Mouse (Mus musculus) lung, embryonic 16.5 days (tissue): Measurements from ENCODE around the gene Rmi1. TPM values are rescaled to one million over a fixed set of nuclear protein-coding genes. Genes with fewer than 3 reads are reported as not detected.

Experiments
- ATAC-seq: fragments of 200-750 bp; cut with Nextera tagmentation; 2 replicates; pipeline ENCODE4 v1.8.0; 2017; ENCODE audit warnings: low read depth, mild to moderate bottlenecking, moderate library complexity
- H3K27ac ChIP-seq: fragments of 300-500 bp; sonication (generic); 2 replicates; pipeline ENCODE4 v1.5.1; 2014; ENCODE audit warnings: mild to moderate bottlenecking, control low read depth, low read length
- H3K27me3 ChIP-seq: fragments of 300-500 bp; sonication (generic); 2 replicates; pipeline ENCODE4 v1.6.1; 2014; ENCODE audit warnings: low read depth, low read length, mixed read lengths; ENCODE audit not compliant: control insufficient read depth, insufficient read depth
- H3K36me3 ChIP-seq: fragments of 300-500 bp; sonication (generic); 2 replicates; pipeline ENCODE4 v1.6.1; 2014; ENCODE audit warnings: low read length; ENCODE audit not compliant: control insufficient read depth, insufficient read depth
- H3K4me1 ChIP-seq: fragments of 300-500 bp; sonication (generic); replicated peaks from 2 replicates; pipeline ENCODE4 v1.6.1; 2014; ENCODE audit warnings: low read length, mixed read lengths; ENCODE audit not compliant: control insufficient read depth, insufficient read depth
- H3K4me2 ChIP-seq: fragments of 300-500 bp; sonication (generic); 2 replicates; pipeline ENCODE4 v1.6.1; 2014; ENCODE audit warnings: low read depth, low read length, control low read depth
- H3K4me3 ChIP-seq: fragments of 300-500 bp; sonication (generic); 2 replicates; pipeline ENCODE4 v1.5.1; 2014; ENCODE audit warnings: mild to moderate bottlenecking, low read length, control low read depth
- H3K9ac ChIP-seq: fragments of 300-500 bp; sonication (generic); 2 replicates; pipeline ENCODE4 v1.6.1; 2014; ENCODE audit warnings: low read length, control low read depth
- H3K9me3 ChIP-seq: fragments of 300-500 bp; sonication (generic); 2 replicates; pipeline ENCODE4 v1.6.1; 2016; ENCODE audit warnings: low read length; ENCODE audit not compliant: control insufficient read depth
- WGBS: fragments of 180-500 bp; shearing (Covaris S2); extraction: QIAGEN DNeasy Blood & Tissue Kit; methylation state at CpG from one replicate; pipeline ENCODE4 v1.1.7; 2014; 5-methylcytosine and 5-hydroxymethylcytosine counted together
- polyA plus RNA-seq: library from polyadenylated mRNA; unstranded; fragments of >200 nt; fragmentation: Nextera tagmentation; extraction: Ambion mirVana; gene quantifications from 2 replicates; pipeline ENCODE4 v1.2.1, GENCODE M21; 2015

Rmi1 gene
- polyA plus RNA-seq, 1 experiment from 2014 or later = 27.0 TPM

- H3K4me1 ChIP-seq = no peaks in the 10 kb centered on the region
- no peak overlapping the region for H3K9ac ChIP-seq
- no peak overlapping the region for H3K27ac ChIP-seq
- H3K4me3 ChIP-seq = no peak overlapping the region
- 55% methylated on average over 4 of the region's 4 CpGs for WGBS
- H3K27me3 ChIP-seq = no peaks in the 10 kb centered on the region
- no peak for ATAC-seq
- no peaks in the 10 kb centered on the region for H3K36me3 ChIP-seq
- H3K9me3 ChIP-seq = no peaks in the 10 kb centered on the region
- no peak overlapping the region for H3K4me2 ChIP-seq
These were observed 33.2 kb upstream of the Rmi1 start for GRCm38 (mm10) chr13:58368835-58369234.

DNA sequence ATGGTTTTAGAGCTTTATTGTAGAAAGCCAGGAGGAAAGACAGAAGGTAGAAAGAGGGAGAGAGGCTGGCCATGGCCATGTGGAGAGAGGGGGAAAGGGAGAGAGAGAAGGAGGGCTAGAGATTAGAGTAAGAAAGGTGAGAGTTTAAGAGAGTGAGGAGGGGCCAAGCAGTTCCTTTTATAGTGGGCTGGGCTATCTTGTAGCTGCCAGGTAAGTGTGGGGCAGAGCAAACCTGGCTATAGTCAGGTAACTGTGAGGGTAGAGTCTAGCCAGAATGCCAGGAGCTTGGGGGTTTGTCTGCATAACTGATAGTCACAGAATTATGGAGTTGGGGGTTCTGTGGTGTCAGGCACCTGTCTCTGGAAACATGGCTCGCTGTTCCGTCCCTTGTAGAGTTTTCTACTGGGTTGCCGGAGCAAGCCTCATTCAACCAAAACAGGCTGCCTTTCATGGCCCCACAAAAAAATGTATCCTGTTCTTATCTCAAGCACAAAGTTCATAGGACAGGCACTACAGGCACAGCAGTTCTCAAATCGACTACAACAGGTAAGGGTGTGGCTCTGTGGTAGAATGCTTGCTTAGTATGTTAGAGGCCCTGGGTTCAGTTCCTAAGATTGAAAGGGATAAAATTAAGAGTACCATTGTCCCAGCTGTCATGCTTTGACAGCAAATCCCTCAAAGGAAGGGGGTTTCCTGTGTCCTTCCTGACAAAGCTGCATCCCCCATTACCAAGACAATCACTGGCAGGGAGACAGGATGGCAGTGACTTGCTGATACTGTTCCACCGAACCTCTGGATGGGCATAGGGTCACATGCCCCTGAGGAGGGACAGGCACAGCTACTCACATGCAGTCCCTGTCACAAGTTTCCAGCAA, 29.5 kb upstream of the Rmi1 start:
- H3K9ac ChIP-seq = no peak overlapping the region
- H3K27ac ChIP-seq = no peak overlapping the region
- H3K9me3 ChIP-seq = peaks cover 9% of the 10 kb centered on the region; the same call in 1 of the 2 replicates
- H3K36me3 ChIP-seq = no peaks in the 10 kb centered on the region
- no peaks in the 10 kb centered on the region for H3K27me3 ChIP-seq
- 0 out of 2 replicates have a peak, but pooled peaks have one; percentile 54 for ATAC-seq
- 69% methylated on average over 5 of the region's 5 CpGs for WGBS
- H3K4me1 ChIP-seq = no peaks in the 10 kb centered on the region
- H3K4me2 ChIP-seq = no peak overlapping the region
- H3K4me3 ChIP-seq = no peak overlapping the region

DNA sequence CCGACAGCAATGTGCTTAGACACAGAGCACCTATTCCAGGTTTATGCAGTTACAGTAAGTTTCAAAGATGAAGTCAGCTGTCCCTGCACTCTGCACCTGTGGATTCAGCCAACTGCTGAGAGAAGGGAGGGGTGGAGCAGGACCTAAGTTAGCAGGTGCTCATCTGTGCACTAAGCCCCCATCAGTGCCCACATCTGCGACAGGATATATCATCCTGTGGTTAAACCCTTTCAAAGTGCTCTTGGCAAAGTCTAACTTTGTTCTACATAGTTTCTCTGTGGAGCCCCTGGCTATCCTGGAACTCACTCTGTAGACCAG, 28.9 kb upstream of the Rmi1 start:
- WGBS = 76% methylated on average over 2 of the region's 2 CpGs
- Histone ChIP-seq H3K27me3 (no peaks in the 10 kb centered on the region), H3K4me1 (no peaks in the 10 kb centered on the region), H3K4me2 (no peak overlapping the region), H3K27ac (no peak overlapping the region), H3K36me3 (no peaks in the 10 kb centered on the region), H3K9me3 (peaks cover 9% of the 10 kb centered on the region; the same call in 1 of the 2 replicates), H3K4me3 (no peak overlapping the region), H3K9ac (no peak overlapping the region)
- ATAC-seq = 0 out of 2 replicates have a peak, but pooled peaks have one; percentile 7

DNA sequence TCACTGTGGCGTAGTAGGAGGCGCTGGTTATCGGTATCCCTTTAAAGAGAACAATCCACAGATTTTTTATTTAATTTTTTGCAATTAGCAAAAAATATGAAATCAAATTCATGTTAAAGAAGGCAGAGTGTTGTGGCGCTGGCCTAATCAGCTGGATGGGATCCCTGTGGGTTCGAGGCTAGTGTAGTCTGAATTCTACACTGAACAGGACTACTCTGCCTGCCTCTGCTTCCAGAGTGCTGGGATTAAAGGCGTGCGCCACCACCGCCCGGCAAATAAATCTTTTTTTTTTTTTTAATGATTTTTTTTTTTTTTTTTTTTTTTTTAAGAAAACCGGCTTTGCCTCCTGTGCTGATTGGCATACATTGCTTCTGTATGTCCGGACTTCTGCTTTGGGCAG, 17.7 kb upstream of the Rmi1 start:
- peak; percentile 27; the same call in 1 of the 2 replicates for ATAC-seq
- peaks cover 15% of the 10 kb centered on the region for H3K9me3 ChIP-seq
- WGBS = 38% methylated on average over 11 of the region's 11 CpGs
- H3K4me1 ChIP-seq = peaks cover 8% of the 10 kb centered on the region
- H3K4me3 ChIP-seq = peak overlapping the region; percentile 70
- H3K27ac ChIP-seq = no peak overlapping the region; the same call in 1 of the 2 replicates
- peaks cover 24% of the 10 kb centered on the region for H3K36me3 ChIP-seq
- H3K4me2 ChIP-seq = peak overlapping the region; percentile 80
- H3K27me3 ChIP-seq = no peaks in the 10 kb centered on the region
- H3K9ac ChIP-seq = peak overlapping the region; percentile 93

- peak within 1 kb of the TSS; percentile 93 for H3K9ac ChIP-seq
- peaks cover 24% of the 10 kb centered on the region for H3K36me3 ChIP-seq
- H3K27ac ChIP-seq = peak within 1 kb of the TSS; percentile 41
- peaks cover 8% of the 10 kb centered on the region for H3K4me1 ChIP-seq
- WGBS = 2% methylated on average over 80 of the region's 80 CpGs
- H3K4me3 ChIP-seq = peak within 1 kb of the TSS; percentile 70
- peak; percentile 75 for ATAC-seq
- H3K27me3 ChIP-seq = no peaks in the 10 kb centered on the region
- H3K9me3 ChIP-seq = peaks cover 15% of the 10 kb centered on the region
- H3K4me2 ChIP-seq = peak within 1 kb of the TSS; percentile 80
These were observed 17.1 kb upstream of the Rmi1 start, which contains the start of gene 2210016F16Rik for GRCm38 (mm10) chr13:58384779-58385546. 2210016F16Rik (minus strand) TSS chr13:58385225.

DNA sequence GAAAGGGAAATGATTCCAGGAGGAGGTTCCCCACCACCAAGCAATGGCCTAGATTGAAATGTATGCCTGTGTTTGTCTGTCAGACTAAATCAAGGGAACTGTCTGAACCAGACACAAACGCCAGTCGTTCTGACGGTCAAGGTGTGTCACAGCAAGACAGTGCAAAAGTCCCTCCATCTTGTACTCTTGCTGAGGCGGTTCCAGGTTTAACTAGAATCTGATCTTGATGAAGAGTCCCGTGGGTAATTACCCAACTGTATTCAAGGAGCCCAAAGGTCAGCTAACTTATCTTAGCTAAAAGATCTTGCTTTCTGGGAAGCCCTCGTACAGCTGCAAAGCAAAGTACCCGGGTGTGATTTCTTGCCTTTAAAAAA, 16.5 kb upstream of the Rmi1 start:
- WGBS = 74% methylated on average over 7 of the region's 7 CpGs
- Histone ChIP-seq H3K27me3 (no peaks in the 10 kb centered on the region), H3K9ac (peak overlapping the region; percentile 93), H3K4me2 (peak overlapping the region; percentile 80), H3K4me1 (peaks cover 8% of the 10 kb centered on the region), H3K27ac (peak overlapping the region; percentile 41; the same call in 1 of the 2 replicates), H3K36me3 (peaks cover 23% of the 10 kb centered on the region), H3K4me3 (peak overlapping the region; percentile 70), H3K9me3 (peaks cover 10% of the 10 kb centered on the region)
- ATAC-seq = no peak

DNA sequence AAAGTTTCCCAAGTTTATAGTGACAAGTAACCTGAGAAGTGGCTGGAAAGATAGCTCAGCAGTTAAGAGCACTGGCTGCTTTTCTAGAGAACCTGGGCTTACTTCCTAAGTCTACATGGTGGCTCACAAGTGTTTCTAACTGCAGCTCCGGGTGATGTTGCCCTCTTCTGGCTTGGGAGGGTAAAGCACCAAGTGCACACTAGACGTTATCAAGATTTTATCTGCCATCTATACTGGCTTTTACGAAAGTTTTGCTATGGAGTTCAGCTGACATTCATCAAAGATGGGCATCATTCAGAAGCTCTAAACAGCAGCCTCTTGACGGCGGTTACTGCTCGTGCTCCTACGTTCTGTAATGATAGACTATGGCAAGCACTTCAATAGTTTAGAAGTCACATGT, 14.1 kb upstream of the Rmi1 start:
- peak; percentile 61 for ATAC-seq
- H3K27ac ChIP-seq = no peak overlapping the region
- peaks cover 15% of the 10 kb centered on the region for H3K36me3 ChIP-seq
- no peak overlapping the region for H3K4me2 ChIP-seq
- no peaks in the 10 kb centered on the region for H3K27me3 ChIP-seq
- no peaks in the 10 kb centered on the region for H3K9me3 ChIP-seq
- WGBS = 8% methylated on average over 7 of the region's 7 CpGs
- no peak overlapping the region for H3K4me3 ChIP-seq
- peaks cover 8% of the 10 kb centered on the region for H3K4me1 ChIP-seq
- H3K9ac ChIP-seq = no peak overlapping the region

DNA sequence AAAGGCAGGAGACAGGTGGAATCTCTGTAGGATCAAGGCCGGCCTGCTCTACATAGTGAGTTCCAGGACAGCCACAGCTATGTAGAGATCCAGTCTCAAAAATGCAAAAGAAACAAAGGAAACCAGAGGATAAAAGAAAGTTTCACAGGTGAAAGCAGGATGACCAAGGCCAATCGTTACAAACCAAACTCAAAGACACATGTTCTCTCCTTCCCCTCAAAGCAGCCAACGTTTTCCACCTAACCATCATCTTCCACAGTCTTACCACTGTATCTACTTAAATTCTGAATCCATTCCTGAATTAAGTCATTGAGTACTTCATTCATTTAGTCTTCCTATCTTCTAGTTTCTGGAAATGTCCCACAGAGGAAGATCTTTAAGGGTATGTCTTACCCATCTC, 13.7 kb upstream of the Rmi1 start:
- no peak overlapping the region for H3K4me2 ChIP-seq
- H3K27me3 ChIP-seq = no peaks in the 10 kb centered on the region
- no peaks in the 10 kb centered on the region for H3K9me3 ChIP-seq
- H3K27ac ChIP-seq = no peak overlapping the region
- no peak for ATAC-seq
- WGBS = 41% methylated on average over 3 of the region's 3 CpGs
- H3K4me3 ChIP-seq = no peak overlapping the region
- H3K9ac ChIP-seq = no peak overlapping the region
- H3K4me1 ChIP-seq = peaks cover 8% of the 10 kb centered on the region
- peaks cover 15% of the 10 kb centered on the region for H3K36me3 ChIP-seq

DNA sequence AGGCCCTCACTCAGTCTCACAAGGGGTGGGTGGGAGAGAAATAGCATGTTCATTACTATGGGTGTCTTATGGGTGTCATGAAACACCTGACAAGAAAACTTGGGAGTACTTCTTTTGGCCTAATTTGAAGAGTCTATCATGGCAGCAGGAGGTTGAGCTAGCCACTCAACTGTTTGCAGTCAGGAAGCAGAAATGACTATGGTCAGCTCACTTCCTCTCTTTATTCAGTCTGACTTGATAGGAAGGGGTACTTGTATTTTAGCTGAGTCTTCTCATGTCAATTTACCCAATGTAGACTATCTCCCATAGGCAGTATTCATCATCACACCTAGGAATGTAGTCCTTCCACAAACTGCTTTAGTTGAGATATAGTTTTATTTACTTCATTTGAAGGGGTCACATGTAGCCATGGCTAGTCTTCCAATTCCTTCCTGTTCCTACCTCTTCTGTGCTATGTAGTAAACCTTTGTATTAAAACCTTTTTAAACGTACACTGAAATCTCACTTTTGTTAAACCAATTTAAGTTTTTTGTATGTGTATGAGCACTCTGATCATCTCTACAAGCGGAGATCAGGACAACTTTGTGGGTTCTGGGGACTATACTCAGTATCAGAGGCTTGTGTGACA, 12.6 kb upstream of the Rmi1 start:
- Histone ChIP-seq H3K4me2 (no peak overlapping the region), H3K9me3 (no peaks in the 10 kb centered on the region), H3K27me3 (no peaks in the 10 kb centered on the region), H3K36me3 (peaks cover 22% of the 10 kb centered on the region), H3K9ac (no peak overlapping the region), H3K27ac (no peak overlapping the region), H3K4me3 (no peak overlapping the region), H3K4me1 (peaks cover 4% of the 10 kb centered on the region)
- no peak for ATAC-seq
- WGBS = 67% methylated on average over 2 of the region's 2 CpGs
